Mouse (Mus musculus): Measurements from ENCODE around the gene Themis3.

GRCm38 (mm10) chr17:66619996-66620656 lies 25.7 kb upstream of the Themis3 start:
- TF ChIP-seq CTCF (IDR thresholded peaks at IDR 0.05; ENCODE audit: insufficient read depth, low read depth, low read length), result no peak
- no peak for TF ChIP-seq POLR2A (IDR thresholded peaks at IDR 0.05; ENCODE audit: insufficient read depth, low read depth, low read length)

Data from olfactory bulb, adult 2 months (tissue).